Mouse (Mus musculus) lung, embryonic 16.5 days (tissue): Measurements from ENCODE around the gene Plin5. TPM values are rescaled to one million over a fixed set of nuclear protein-coding genes. Genes with fewer than 3 reads are reported as not detected.
A peak's percentile ranks its signal among the peaks of the same experiment; 100 is the strongest.

Experiments used
- ATAC-seq: fragments of 200-750 bp; cut with Nextera tagmentation; 2 replicates; pipeline ENCODE4 v1.8.0; 2017; ENCODE audit warnings: low read depth, mild to moderate bottlenecking, moderate library complexity
- H3K27ac ChIP-seq: fragments of 300-500 bp; sonication (generic); 2 replicates; pipeline ENCODE4 v1.5.1; 2014; ENCODE audit warnings: mild to moderate bottlenecking, control low read depth, low read length
- H3K27me3 ChIP-seq: fragments of 300-500 bp; sonication (generic); 2 replicates; pipeline ENCODE4 v1.6.1; 2014; ENCODE audit warnings: low read depth, low read length, mixed read lengths; ENCODE audit not compliant: control insufficient read depth, insufficient read depth
- H3K36me3 ChIP-seq: fragments of 300-500 bp; sonication (generic); 2 replicates; pipeline ENCODE4 v1.6.1; 2014; ENCODE audit warnings: low read length; ENCODE audit not compliant: control insufficient read depth, insufficient read depth
- H3K4me1 ChIP-seq: fragments of 300-500 bp; sonication (generic); replicated peaks from 2 replicates; pipeline ENCODE4 v1.6.1; 2014; ENCODE audit warnings: low read length, mixed read lengths; ENCODE audit not compliant: control insufficient read depth, insufficient read depth
- H3K4me2 ChIP-seq: fragments of 300-500 bp; sonication (generic); 2 replicates; pipeline ENCODE4 v1.6.1; 2014; ENCODE audit warnings: low read depth, low read length, control low read depth
- H3K4me3 ChIP-seq: fragments of 300-500 bp; sonication (generic); 2 replicates; pipeline ENCODE4 v1.5.1; 2014; ENCODE audit warnings: mild to moderate bottlenecking, low read length, control low read depth
- H3K9ac ChIP-seq: fragments of 300-500 bp; sonication (generic); 2 replicates; pipeline ENCODE4 v1.6.1; 2014; ENCODE audit warnings: low read length, control low read depth
- H3K9me3 ChIP-seq: fragments of 300-500 bp; sonication (generic); 2 replicates; pipeline ENCODE4 v1.6.1; 2016; ENCODE audit warnings: low read length; ENCODE audit not compliant: control insufficient read depth
- WGBS: fragments of 180-500 bp; shearing (Covaris S2); extraction: QIAGEN DNeasy Blood & Tissue Kit; methylation state at CpG from one replicate; pipeline ENCODE4 v1.1.7; 2014; 5-methylcytosine and 5-hydroxymethylcytosine counted together
- polyA plus RNA-seq: library from polyadenylated mRNA; unstranded; fragments of >200 nt; fragmentation: Nextera tagmentation; extraction: Ambion mirVana; gene quantifications from 2 replicates; pipeline ENCODE4 v1.2.1, GENCODE M21; 2015

The Plin5 gene
- polyA plus RNA-seq, 1 experiment from 2014 or later, result 1.3 TPM

DNA sequence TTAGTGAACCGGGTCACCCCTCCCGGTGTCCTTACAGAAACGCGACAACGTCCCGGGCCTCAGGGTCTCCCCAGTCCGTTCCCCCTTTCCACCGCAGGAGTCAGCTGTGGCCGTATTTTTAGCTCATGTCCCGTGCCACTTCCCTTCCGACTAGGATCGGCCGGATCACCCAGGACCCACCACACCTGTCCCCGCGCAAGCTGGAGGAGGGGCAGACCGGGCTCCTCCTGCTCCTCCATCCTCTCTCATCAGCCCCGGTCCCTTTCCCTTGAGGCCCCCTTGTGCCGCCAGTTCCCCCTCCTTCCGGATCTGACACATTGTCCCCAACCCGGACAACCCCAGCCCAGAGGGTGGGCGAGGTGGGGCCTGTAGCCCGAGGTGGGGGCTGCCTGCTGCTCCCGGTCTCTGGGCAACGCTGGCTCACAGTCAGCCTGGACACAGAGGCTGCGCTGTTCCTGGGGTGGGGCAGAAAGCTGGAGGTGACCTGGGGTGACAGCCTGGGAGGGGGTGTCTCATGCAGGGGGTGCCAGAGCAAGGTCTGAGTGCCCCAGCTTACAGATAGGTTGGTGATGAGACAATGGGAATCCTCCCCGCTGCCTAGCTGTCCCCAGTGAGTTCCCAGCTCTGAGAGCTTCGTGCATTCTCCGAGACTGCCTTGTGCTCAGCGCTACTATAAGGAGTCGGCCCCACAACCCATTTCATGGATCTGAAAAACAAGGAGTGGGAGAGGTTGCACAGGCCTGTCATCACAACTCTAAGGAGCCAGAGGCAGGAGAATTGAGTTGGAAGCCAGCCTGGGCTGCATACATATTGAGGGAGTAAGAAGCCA lies 31.6 kb upstream of the Plin5 start:
- WGBS, result 1% methylated on average over 30 of the region's 30 CpGs
- H3K4me3 ChIP-seq, result peak overlapping the region; percentile 31
- H3K4me1 ChIP-seq, result peaks cover 5% of the 10 kb centered on the region; the same call in 1 of the 2 replicates
- no peak overlapping the region for H3K27ac ChIP-seq
- ATAC-seq, result no peak
- peaks cover 41% of the 10 kb centered on the region for H3K27me3 ChIP-seq
- H3K9ac ChIP-seq, result no peak overlapping the region
- peak overlapping the region; percentile 39 for H3K4me2 ChIP-seq
- H3K36me3 ChIP-seq, result no peaks in the 10 kb centered on the region
- H3K9me3 ChIP-seq, result no peaks in the 10 kb centered on the region

DNA sequence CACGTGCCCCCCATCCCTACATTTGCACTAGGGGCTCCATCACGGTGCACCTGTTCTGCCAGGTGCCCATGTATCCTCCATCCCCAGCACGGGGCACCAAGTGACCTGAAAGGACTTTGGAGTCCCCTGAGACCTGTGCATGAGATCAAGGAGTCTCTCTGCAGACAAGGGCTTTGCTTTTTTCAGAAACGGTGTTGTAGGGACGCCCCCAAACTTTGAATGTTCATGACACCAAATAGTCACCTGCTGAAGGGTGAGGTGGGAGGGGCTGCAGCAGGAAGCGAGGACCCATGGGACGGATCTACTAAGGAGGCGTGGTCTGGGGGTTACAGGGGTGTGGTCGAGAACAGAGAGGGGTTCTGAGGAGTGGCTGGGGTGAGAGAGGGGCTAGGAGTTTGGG lies 30.9 kb upstream of the Plin5 start:
- Histone ChIP-seq H3K36me3 (no peaks in the 10 kb centered on the region), H3K4me3 (peak overlapping the region; percentile 31), H3K9ac (no peak overlapping the region), H3K4me2 (peak overlapping the region; percentile 39), H3K9me3 (no peaks in the 10 kb centered on the region), H3K4me1 (peaks cover 3% of the 10 kb centered on the region; the same call in 1 of the 2 replicates), H3K27me3 (peaks cover 41% of the 10 kb centered on the region), H3K27ac (no peak overlapping the region)
- ATAC-seq, result no peak
- 18% methylated on average over 9 of the region's 9 CpGs for WGBS

DNA sequence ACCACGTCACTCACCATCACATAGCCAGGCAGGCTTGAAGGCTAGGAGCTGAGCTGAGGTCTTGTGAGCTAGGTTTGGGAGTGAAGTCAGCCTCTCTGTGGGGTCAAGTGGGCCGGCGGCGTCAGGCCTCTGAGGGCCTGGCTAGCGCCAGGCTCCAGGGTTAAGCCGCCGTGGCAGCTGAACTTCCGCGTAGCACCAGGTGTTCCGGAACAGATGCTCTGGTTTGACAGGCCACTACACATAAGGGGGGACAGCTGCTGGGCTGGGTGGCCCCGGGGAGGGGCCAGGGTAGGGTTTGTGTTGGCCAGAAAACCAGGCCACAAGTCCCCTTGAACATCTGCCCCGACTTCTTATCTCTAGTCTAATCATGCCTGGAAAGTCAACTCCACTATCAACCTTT lies 30.0 kb upstream of the Plin5 start:
- peaks cover 48% of the 10 kb centered on the region for H3K27me3 ChIP-seq
- no peak for ATAC-seq
- no peak overlapping the region for H3K9ac ChIP-seq
- H3K4me3 ChIP-seq, result no peak overlapping the region
- no peaks in the 10 kb centered on the region for H3K36me3 ChIP-seq
- no peak overlapping the region for H3K4me2 ChIP-seq
- no peaks in the 10 kb centered on the region for H3K9me3 ChIP-seq
- 35% methylated on average over 12 of the region's 12 CpGs for WGBS
- H3K4me1 ChIP-seq, result peaks cover 3% of the 10 kb centered on the region; the same call in 1 of the 2 replicates
- H3K27ac ChIP-seq, result no peak overlapping the region

DNA sequence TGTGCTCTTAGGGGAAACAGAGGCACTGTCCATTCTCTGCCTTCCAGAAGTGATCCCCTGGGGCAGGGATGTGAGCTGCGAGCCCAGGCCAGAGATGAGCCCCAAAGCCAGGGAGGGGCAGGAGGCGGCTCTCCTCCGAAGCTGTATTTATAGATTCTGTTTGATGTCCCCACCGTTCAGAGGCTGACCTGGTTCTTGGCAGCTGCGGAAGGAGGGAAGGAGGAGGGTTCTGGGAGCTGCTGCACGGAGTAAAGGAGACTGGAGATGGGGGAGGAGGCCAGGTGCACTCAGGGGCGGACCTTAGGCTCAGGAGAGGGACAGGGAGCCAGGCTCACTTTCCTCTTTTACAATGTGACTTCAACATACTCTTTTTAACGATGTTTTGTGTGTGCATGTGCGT lies 28.7 kb upstream of the Plin5 start:
- peaks cover 61% of the 10 kb centered on the region for H3K27me3 ChIP-seq
- H3K27ac ChIP-seq, result no peak overlapping the region
- no peak overlapping the region for H3K4me2 ChIP-seq
- H3K36me3 ChIP-seq, result no peaks in the 10 kb centered on the region
- H3K4me1 ChIP-seq, result peaks cover 12% of the 10 kb centered on the region
- no peak overlapping the region for H3K9ac ChIP-seq
- no peak overlapping the region for H3K4me3 ChIP-seq
- no peak for ATAC-seq
- H3K9me3 ChIP-seq, result no peaks in the 10 kb centered on the region
- WGBS, result 17% methylated on average over 9 of the region's 9 CpGs

DNA sequence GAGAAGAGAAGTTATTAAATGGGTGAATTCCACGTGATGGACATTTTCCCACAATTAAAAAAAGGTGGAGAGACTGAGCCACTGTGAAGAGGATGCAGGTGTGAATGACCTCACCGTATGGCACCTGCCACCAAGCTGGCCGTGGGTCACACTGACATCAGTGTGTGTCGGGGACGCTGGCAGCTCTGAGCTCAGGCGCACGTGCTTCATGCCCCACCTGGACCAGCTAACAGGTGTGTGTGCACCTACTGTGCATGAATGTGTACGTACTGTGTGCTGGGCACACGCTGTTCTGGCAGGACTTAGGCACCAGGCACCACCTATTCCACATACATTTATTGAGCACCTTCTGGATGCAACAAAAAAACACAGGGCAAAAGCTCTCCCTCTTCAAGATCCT lies 27.1 kb upstream of the Plin5 start:
- H3K36me3 ChIP-seq, result no peaks in the 10 kb centered on the region
- 65% methylated on average over 9 of the region's 9 CpGs for WGBS
- H3K27me3 ChIP-seq, result peaks cover 71% of the 10 kb centered on the region
- H3K4me1 ChIP-seq, result peaks cover 15% of the 10 kb centered on the region
- no peak overlapping the region for H3K27ac ChIP-seq
- no peak overlapping the region for H3K4me2 ChIP-seq
- no peak overlapping the region for H3K9ac ChIP-seq
- no peak for ATAC-seq
- H3K9me3 ChIP-seq, result no peaks in the 10 kb centered on the region
- H3K4me3 ChIP-seq, result no peak overlapping the region

DNA sequence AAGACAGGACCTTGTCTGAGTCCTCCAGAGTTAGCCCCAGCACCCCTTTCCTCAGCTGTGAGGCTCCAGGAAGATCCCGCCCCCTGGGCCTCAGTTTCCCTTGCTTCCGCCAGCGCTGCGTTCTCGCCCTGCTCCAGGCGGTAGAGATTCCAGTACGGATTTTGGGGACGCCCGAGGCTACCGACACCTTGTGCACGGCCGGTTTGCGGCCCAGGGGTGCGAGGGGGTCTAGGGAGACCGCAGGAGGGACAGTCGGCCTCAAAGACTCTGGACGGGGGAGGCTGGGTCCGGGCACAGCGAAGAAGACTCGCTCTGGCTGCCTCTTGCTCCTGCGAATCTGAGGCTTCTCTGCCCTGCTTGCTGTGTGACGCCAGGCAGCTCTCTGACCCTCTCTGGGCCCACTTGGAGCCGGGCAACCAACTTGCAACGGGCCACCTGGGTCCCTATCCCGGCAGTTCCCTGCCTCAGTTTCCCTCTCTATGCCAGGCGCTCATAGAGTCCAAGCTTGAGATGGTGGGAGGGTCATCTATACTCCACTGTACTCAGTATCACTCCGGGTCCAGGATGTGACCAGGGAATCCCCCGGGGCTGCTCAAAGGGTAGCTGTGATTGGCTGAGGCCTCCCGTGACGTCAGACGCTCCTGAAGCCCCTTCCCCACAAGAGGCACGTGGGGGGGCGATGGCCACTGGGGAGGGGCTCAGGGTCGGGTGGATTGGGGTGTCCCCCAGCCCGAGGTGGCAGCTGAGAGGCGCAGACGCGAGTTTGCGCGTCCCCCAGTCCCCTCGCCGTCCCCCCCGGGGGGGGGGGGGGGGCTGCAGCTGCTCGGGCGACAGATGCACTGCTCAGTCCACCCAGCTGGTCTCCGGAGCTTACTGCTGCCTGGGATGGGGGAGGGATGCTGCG lies 24.6 kb upstream of the Plin5 start:
- no peaks in the 10 kb centered on the region for H3K36me3 ChIP-seq
- H3K4me3 ChIP-seq, result peak overlapping the region; percentile 42
- peak overlapping the region; percentile 39; the same call in 1 of the 2 replicates for H3K9ac ChIP-seq
- WGBS, result 2% methylated on average over 41 of the region's 47 CpGs
- peaks cover 17% of the 10 kb centered on the region for H3K4me1 ChIP-seq
- no peak overlapping the region for H3K27ac ChIP-seq
- peak overlapping the region; percentile 71 for H3K4me2 ChIP-seq
- no peak for ATAC-seq
- H3K9me3 ChIP-seq, result no peaks in the 10 kb centered on the region
- H3K27me3 ChIP-seq, result peaks cover 58% of the 10 kb centered on the region

DNA sequence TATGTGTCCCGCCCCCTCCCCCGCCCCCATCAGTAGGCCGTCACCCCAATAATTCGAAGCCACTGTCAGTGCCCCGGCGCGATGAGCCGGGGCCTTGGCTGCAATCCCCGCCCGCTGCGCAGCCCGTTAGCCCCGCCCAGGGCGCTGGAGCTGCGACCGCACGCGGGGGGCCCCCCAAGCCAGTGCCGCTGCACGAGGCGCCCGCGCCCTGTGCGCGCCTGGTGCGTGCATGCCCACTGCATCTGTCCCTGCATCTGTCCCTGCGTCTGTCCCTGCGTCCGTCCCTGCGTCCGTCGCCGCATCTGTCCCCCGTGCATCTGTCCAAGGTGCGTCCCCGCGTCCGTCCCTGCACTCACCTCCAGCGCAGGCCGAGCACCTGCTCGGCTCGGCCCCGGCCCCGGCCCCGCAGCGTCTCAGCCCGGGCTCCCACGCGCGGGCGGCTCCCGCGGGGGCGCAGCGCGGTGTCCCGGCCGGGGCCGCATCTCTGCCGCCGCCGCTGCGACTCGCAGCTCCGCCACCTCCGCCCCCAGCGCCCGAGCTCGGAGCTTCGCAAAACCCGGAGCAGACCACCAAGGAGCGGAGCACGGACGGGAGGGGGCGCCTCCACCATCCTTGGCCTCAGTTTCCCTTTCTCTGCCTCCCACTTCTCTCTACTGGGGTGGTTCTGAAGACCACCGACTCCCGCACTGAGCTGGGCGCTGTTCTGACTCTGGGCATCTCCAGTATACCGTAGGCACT lies 22.6 kb upstream of the Plin5 start, which contains the start of gene Sema6b:
Sema6b (minus strand) TSS at position 486 of the 738 bp plus-strand sequence.
- peaks cover 47% of the 10 kb centered on the region for H3K27me3 ChIP-seq
- H3K4me1 ChIP-seq, result peaks cover 17% of the 10 kb centered on the region
- H3K4me3 ChIP-seq, result peak within 1 kb of the TSS; percentile 67
- H3K27ac ChIP-seq, result no peak within 1 kb of the TSS
- ATAC-seq, result peak; percentile 55; the same call in 1 of the 2 replicates
- no peaks in the 10 kb centered on the region for H3K36me3 ChIP-seq
- under 1% methylated on average over 78 of the region's 79 CpGs for WGBS
- peak within 1 kb of the TSS; percentile 99 for H3K4me2 ChIP-seq
- H3K9ac ChIP-seq, result peak within 1 kb of the TSS; percentile 60
- no peaks in the 10 kb centered on the region for H3K9me3 ChIP-seq

DNA sequence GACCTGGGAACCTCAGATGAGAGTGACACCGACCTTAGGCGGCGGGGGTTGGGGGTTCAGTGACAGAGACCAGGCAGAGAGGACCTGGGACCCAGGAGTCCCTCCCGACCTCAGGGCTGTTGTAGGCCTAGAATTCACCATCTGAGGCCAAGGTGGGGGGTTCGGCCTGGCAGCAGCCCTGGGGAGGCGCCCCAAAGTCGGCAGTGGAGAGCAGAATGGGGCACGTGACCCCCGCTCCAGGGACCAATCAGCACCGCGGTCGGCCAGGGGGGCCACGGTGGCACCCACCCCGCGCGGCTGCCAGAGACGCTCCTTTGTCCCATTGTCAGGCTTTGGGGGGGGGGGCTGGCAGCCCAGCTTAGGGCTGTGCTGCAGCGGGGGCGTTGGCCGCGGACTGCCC lies 22.0 kb upstream of the Plin5 start:
- 10% methylated on average over 21 of the region's 21 CpGs for WGBS
- peak overlapping the region; percentile 60 for H3K9ac ChIP-seq

More for the DNA sequence above, 22.0 kb upstream of the Plin5 start:
- no peak overlapping the region for H3K27ac ChIP-seq
- H3K9me3 ChIP-seq, result no peaks in the 10 kb centered on the region
- H3K36me3 ChIP-seq, result no peaks in the 10 kb centered on the region
- H3K4me3 ChIP-seq, result peak overlapping the region; percentile 67
- peak overlapping the region; percentile 99 for H3K4me2 ChIP-seq
- peaks cover 22% of the 10 kb centered on the region for H3K4me1 ChIP-seq
- H3K27me3 ChIP-seq, result peaks cover 44% of the 10 kb centered on the region
- ATAC-seq, result no peak; the same call in 1 of the 2 replicates
